Mouse (Mus musculus) embryo, embryonic 11.5 days (tissue): ENCODE measurements around the gene Ets2.

Experiments used
- DNase-seq: peaks from one replicate; pipeline ENCODE4 v3.0.0-alpha.2; 2012; ENCODE audit warnings: low read depth, low spot score

Ets2 gene

GRCm38 (mm10) chr16:95701802-95702561, at the start of gene Ets2:
TSS of gene Ets2 (plus strand) at chr16:95702075.
- peak; percentile 78 for DNase-seq

GRCm38 (mm10) chr16:95654204-95654611, 47.7 kb upstream of the Ets2 start:
- DNase-seq, result no peak

- DNase-seq, result no peak
Observed at GRCm38 (mm10) chr16:95656535-95656934, 45.3 kb upstream of the Ets2 start.

- no peak for DNase-seq
Observed at GRCm38 (mm10) chr16:95657187-95657586, 44.7 kb upstream of the Ets2 start.

- no peak for DNase-seq
Observed at GRCm38 (mm10) chr16:95657756-95658155, 44.1 kb upstream of the Ets2 start.

GRCm38 (mm10) chr16:95658836-95659430, 42.9 kb upstream of the Ets2 start:
- DNase-seq, result no peak

GRCm38 (mm10) chr16:95659461-95659860, 42.4 kb upstream of the Ets2 start:
- DNase-seq, result no peak

GRCm38 (mm10) chr16:95660909-95661308, 41.0 kb upstream of the Ets2 start:
- no peak for DNase-seq

GRCm38 (mm10) chr16:95665472-95666131, 36.3 kb upstream of the Ets2 start:
- no peak for DNase-seq

GRCm38 (mm10) chr16:95666288-95666687, 35.6 kb upstream of the Ets2 start:
- DNase-seq, result no peak

GRCm38 (mm10) chr16:95667395-95668150, 34.3 kb upstream of the Ets2 start:
- no peak for DNase-seq

GRCm38 (mm10) chr16:95668151-95668993, 33.5 kb upstream of the Ets2 start:
- DNase-seq, result no peak

- no peak for DNase-seq
Observed at GRCm38 (mm10) chr16:95674452-95674921, 27.4 kb upstream of the Ets2 start.

GRCm38 (mm10) chr16:95675212-95675611, 26.7 kb upstream of the Ets2 start:
- DNase-seq, result no peak

- DNase-seq, result no peak
Observed at GRCm38 (mm10) chr16:95676668-95677067, 25.2 kb upstream of the Ets2 start.

GRCm38 (mm10) chr16:95682431-95682892, 19.4 kb upstream of the Ets2 start:
- no peak for DNase-seq

- DNase-seq, result no peak
Observed at GRCm38 (mm10) chr16:95685807-95686206, 16.1 kb upstream of the Ets2 start.

GRCm38 (mm10) chr16:95686246-95686645, 15.6 kb upstream of the Ets2 start:
- DNase-seq, result no peak

GRCm38 (mm10) chr16:95686901-95687300, 15.0 kb upstream of the Ets2 start:
- no peak for DNase-seq

- DNase-seq, result no peak
Observed at GRCm38 (mm10) chr16:95688010-95688409, 13.9 kb upstream of the Ets2 start.

GRCm38 (mm10) chr16:95696599-95696998, 5.3 kb upstream of the Ets2 start:
- DNase-seq, result no peak
